Comparison of ENCODE assay signal across 20 mouse cellular contexts in the genomic region with DNA sequence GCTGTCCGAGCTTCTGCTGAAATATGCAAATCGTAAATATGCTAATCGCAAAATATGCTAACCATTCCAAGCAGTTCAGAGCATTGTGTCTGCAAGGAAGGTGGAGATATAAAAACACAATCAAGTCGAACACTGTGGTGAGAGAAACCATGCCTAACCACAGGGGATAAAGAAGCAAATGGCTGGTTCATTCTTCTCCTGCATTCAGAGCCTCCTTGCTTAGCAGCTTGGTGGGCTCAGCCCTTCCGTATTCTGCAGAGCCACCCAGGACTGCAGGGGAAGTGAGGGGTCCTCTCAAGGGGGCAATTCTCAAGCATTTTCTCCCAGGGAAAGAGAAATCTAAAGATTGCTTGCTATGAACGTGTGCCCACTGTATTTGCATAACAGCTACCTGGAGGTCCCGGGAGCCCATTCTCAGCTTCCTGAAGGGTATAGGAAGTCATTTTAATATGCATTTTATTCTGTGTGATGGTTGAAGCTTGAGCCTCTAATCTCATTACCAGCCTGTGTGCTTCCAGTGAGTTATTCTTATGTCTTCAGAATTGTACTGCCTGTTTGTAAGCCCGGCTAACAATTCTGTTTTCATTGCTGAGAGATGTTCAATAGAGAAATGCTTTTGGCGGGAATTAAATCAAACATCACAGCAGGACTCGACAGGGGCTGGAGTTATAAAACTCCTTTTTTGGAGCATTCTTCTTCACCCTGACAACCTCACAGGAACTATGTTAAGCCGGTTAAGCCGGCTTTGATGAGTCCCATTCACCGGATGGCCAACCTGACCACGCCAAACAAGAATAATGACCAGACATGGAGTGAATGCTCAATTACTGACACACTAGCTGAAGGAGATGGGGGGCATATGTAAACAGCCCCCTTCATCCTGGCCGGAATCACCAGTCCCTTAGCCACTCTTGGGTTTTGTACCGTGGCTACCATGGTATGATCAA. TPM values are rescaled to one million over a fixed set of nuclear protein-coding genes. Genes with fewer than 3 reads are reported as not detected.
DNase-seq lines count a peak whose midpoint lies in the region; ATAC-seq and TF ChIP-seq lines count a peak whose summit lies in the region.
"Had no signal": no experiment of that assay in that cellular context is flagged by ENCODE, and none has a peak within 500 bp of the region (broad histone marks: within the 10 kb centered on the region; RNA-seq: fewer than 3 reads in every experiment).

No protein-coding gene starts in this region.

- 0 out of 2 replicates have a peak, but pooled peaks cover 3% of the 10 kb centered on the region for H3K27me3 ChIP-seq in forebrain, embryonic 14.5 days (replicated peaks; ENCODE audit: control insufficient read depth, insufficient read depth, low read length)
- no peaks in the 10 kb centered on the region for H3K27me3 ChIP-seq in hindbrain, postnatal 0 days (ENCODE audit: insufficient read depth, low read length)
- no peaks in the 10 kb centered on the region for H3K27me3 ChIP-seq in neural tube, embryonic 13.5 days
- H3K27me3 ChIP-seq: CH12.LX had no signal

- no peaks in the 10 kb centered on the region for H3K9me3 ChIP-seq in forebrain, embryonic 14.5 days (replicated peaks; ENCODE audit: control insufficient read depth, low read length)
- H3K9me3 ChIP-seq in hindbrain, postnatal 0 days (ENCODE audit: low read length), result no peaks in the 10 kb centered on the region
- no peaks in the 10 kb centered on the region for H3K9me3 ChIP-seq in neural tube, embryonic 13.5 days
- H3K9me3 ChIP-seq: embryonic facial prominence, embryonic 10.5 days had no signal

- ATAC-seq in forebrain, embryonic 14.5 days, result peak; percentile 62; the same call in 1 of the 2 replicates
- peak; percentile 40; the same call in 1 of the 2 replicates for ATAC-seq in hindbrain, postnatal 0 days
- peak; percentile 76 for ATAC-seq in neural tube, embryonic 13.5 days (ENCODE audit: low read depth)

- no peak overlapping the region for H3K27ac ChIP-seq in forebrain, embryonic 14.5 days (ENCODE audit: low read depth, low read length)
- H3K27ac ChIP-seq in hindbrain, postnatal 0 days, result no peak overlapping the region; the same call in 1 of the 2 replicates
- peak overlapping the region; percentile 66 for H3K27ac ChIP-seq in neural tube, embryonic 13.5 days (replicated peaks)
- H3K27ac ChIP-seq: embryonic facial prominence, embryonic 10.5 days; kidney, postnatal 0 days; left cerebral cortex, adult 2 months had no signal

- TF ChIP-seq CTCF in hindbrain, postnatal 0 days (IDR thresholded peaks at IDR 0.05; ENCODE audit: low read depth), result no peak

- H3K4me2 ChIP-seq in forebrain, embryonic 14.5 days (ENCODE audit: low read length), result peak overlapping the region; percentile 9
- 0 out of 2 replicates have a peak overlapping the region, but pooled peaks have one; percentile 0 for H3K4me2 ChIP-seq in hindbrain, postnatal 0 days (ENCODE audit: low read depth, low read length)
- peak overlapping the region; percentile 24 for H3K4me2 ChIP-seq in neural tube, embryonic 13.5 days

- 19% methylated on average over 16 of the region's 16 CpGs for WGBS in forebrain, embryonic 14.5 days
- WGBS in hindbrain, postnatal 0 days, result 28% methylated on average over 16 of the region's 16 CpGs
- 34% methylated on average over 16 of the region's 16 CpGs for WGBS in neural tube, embryonic 13.5 days

- DNase-seq in embryo, embryonic 10.5 days (ENCODE audit: low spot score), result peak; percentile 31
- DNase-seq in embryo, embryonic 9.5 days (ENCODE audit: extremely low spot score), result no peak
- peak; percentile 25 for DNase-seq in forebrain, embryonic 14.5 days (ENCODE audit: low spot score)
- no peak for DNase-seq in hindbrain, postnatal 0 days (ENCODE audit: low spot score)
- no peak for DNase-seq in retina, embryonic 14.5 days (ENCODE audit: low spot score)
- no peak for DNase-seq in ovary, adult 18-20 months (ENCODE audit: low spot score)
- no peak for DNase-seq in spleen, adult 12 weeks (ENCODE audit: low spot score)
- DNase-seq: adrenal gland, postnatal 14 days; cerebellum, adult 9-10 months; heart, adult 18-20 months; lung, adult 2 months; retina, postnatal 1 day; thymus, postnatal 36 days had no signal

- H3K4me3 ChIP-seq in forebrain, embryonic 14.5 days (ENCODE audit: low read depth, low read length), result no peak overlapping the region
- no peak overlapping the region for H3K4me3 ChIP-seq in hindbrain, postnatal 0 days (ENCODE audit: low read length)
- no peak overlapping the region for H3K4me3 ChIP-seq in neural tube, embryonic 13.5 days
- H3K4me3 ChIP-seq: embryonic facial prominence, embryonic 10.5 days; erythroblast, embryonic 14.5 days; left cerebral cortex, adult 2 months; myocyte had no signal

- peaks cover 9% of the 10 kb centered on the region; the same call in 1 of the 2 replicates for H3K4me1 ChIP-seq in forebrain, embryonic 14.5 days (ENCODE audit: control insufficient read depth, insufficient read depth, low read length)
- peaks cover 5% of the 10 kb centered on the region for H3K4me1 ChIP-seq in hindbrain, postnatal 0 days (ENCODE audit: insufficient read depth, low read length)
- H3K4me1 ChIP-seq in neural tube, embryonic 13.5 days (replicated peaks), result peaks cover 18% of the 10 kb centered on the region

- H3K9ac ChIP-seq in forebrain, embryonic 14.5 days (ENCODE audit: low read length), result no peak overlapping the region
- H3K9ac ChIP-seq in hindbrain, postnatal 0 days (replicated peaks; ENCODE audit: low read length), result no peak overlapping the region
- no peak overlapping the region for H3K9ac ChIP-seq in neural tube, embryonic 13.5 days

- no peaks in the 10 kb centered on the region for H3K36me3 ChIP-seq in forebrain, embryonic 14.5 days (ENCODE audit: control insufficient read depth, insufficient read depth, low read length)
- no peaks in the 10 kb centered on the region for H3K36me3 ChIP-seq in hindbrain, postnatal 0 days (ENCODE audit: insufficient read depth, low read length)
- no peaks in the 10 kb centered on the region for H3K36me3 ChIP-seq in neural tube, embryonic 13.5 days
- H3K36me3 ChIP-seq: embryonic facial prominence, embryonic 10.5 days had no signal

RNA-seq across cellular contexts. Expression of gene Pxdc1, which starts 16.9 kb away (rescaled TPM):
- 5.1 and 6.7 TPM in 2 replicates for polyA plus RNA-seq in forebrain, embryonic 14.5 days (2014; fragmentation: Nextera tagmentation; extraction: Ambion mirVana)
- total RNA-seq in hindbrain, postnatal 0 days (2014; rRNA removed), result 15.6 and 25.2 TPM in 2 replicates
- 11.3 and 14.5 TPM in 2 replicates for polyA plus RNA-seq in hindbrain, postnatal 0 days (2015; fragmentation: Nextera tagmentation; extraction: Ambion mirVana)
- polyA plus RNA-seq in neural tube, embryonic 13.5 days (2015; fragmentation: Nextera tagmentation; extraction: Ambion mirVana), result 5.5 and 7.7 TPM in 2 replicates
- total RNA-seq: CH12.LX had no signal

Comparison
In these comparisons a context has a peak if more than half of its experiments do, and no peak if none do; other contexts are left out.
1. DNase-seq: peak in embryo, embryonic 10.5 days (single experiment) and forebrain, embryonic 14.5 days (single experiment); none in embryo, embryonic 9.5 days (single experiment), hindbrain, postnatal 0 days (single experiment), retina, embryonic 14.5 days (single experiment), ovary, adult 18-20 months (single experiment) and spleen, adult 12 weeks (single experiment).
2. Peak in every context shown above with its lines, with median percentiles within 50 percentile points of each other: ATAC-seq and H3K4me2 ChIP-seq.